Mouse (Mus musculus): ENCODE data around the gene Tacc2. TPM values are rescaled to one million over a fixed set of nuclear protein-coding genes. Genes with fewer than 3 reads are reported as not detected.

Gene Tacc2
- polyA plus RNA-seq, 1 experiment from 2014 or later: 27.5 TPM

DNA sequence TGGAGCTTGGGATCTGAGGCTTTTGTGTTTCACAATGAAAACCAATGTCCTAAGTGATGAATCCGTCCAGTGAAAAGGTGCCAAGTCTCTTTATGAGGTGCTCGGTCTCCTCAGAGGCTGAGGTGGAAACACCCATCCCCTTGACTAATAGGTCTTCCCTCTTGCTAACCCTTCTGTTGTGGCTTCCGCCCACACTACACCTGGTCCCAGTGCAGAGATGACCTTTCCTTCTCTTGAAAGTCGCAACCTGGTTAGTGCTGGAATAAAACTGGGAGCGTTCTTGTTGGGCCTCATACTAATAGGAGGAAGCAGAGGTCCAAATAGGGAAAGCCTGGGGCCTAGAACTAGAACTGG is 55.1 kb downstream of the Tacc2 start:
- Histone ChIP-seq H3K27me3 (ENCODE audit: insufficient read depth, low read length) (no peaks in the 10 kb centered on the region), H3K4me1 (replicated peaks; ENCODE audit: insufficient read depth, low read length) (peaks cover 12% of the 10 kb centered on the region; the same call in 1 of the 2 replicates), H3K4me3 (replicated peaks; ENCODE audit: low read depth, low read length) (no peak overlapping the region), H3K36me3 (ENCODE audit: insufficient read depth, low read length) (no peaks in the 10 kb centered on the region), H3K4me2 (ENCODE audit: low read length) (no peak overlapping the region), H3K9ac (ENCODE audit: low read depth, low read length) (no peak overlapping the region), H3K27ac (peak overlapping the region; percentile 47), H3K9me3 (replicated peaks; ENCODE audit: low read length) (no peaks in the 10 kb centered on the region)
- no peak for DNase-seq (ENCODE audit: low spot score)
- WGBS: 85% methylated on average over 5 of the region's 5 CpGs
- no peak for TF ChIP-seq CTCF (IDR thresholded peaks at IDR 0.05; ENCODE audit: low read depth)
- no peak for ATAC-seq (replicated peaks; ENCODE audit: low FRiP score, low read depth)

DNA sequence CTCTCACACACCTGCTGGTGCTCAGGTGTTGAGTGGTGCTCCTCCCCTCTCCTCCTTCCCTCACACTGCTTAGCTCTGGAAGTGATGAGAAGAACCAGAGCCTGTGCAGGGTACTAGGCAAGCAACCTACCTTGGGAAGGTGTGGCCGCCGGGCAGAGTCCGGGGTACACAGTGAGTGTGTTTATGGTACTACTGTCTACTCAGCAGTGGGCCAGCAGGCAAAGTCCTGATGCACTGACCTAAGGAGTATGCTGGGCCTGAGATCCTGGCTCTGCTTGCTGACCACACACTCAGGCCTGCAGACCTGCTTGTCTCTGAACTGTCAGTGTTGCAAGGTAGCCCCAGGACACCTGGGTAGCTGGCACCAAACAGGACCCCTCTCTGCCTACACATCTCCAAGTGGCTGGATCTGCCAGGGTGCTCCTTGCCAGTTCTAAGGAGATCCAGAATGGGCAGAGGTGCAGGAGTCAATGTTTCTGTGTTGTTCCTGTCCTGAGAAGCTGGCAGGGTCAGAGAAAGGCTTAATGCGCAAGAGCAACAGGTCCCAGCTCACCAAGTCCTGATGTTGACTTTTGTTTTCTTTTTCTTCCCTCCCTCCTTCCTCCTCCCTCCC is 57.1 kb downstream of the Tacc2 start:
- peaks cover 18% of the 10 kb centered on the region; the same call in 1 of the 2 replicates for H3K4me1 ChIP-seq (replicated peaks; ENCODE audit: insufficient read depth, low read length)
- no peak overlapping the region for H3K4me3 ChIP-seq (replicated peaks; ENCODE audit: low read depth, low read length)
- no peak for TF ChIP-seq CTCF (IDR thresholded peaks at IDR 0.05; ENCODE audit: low read depth)
- no peak overlapping the region for H3K4me2 ChIP-seq (ENCODE audit: low read length)
- no peak overlapping the region for H3K9ac ChIP-seq (ENCODE audit: low read depth, low read length)
- H3K27me3 ChIP-seq (ENCODE audit: insufficient read depth, low read length): no peaks in the 10 kb centered on the region
- no peaks in the 10 kb centered on the region for H3K9me3 ChIP-seq (replicated peaks; ENCODE audit: low read length)
- ATAC-seq (replicated peaks; ENCODE audit: low FRiP score, low read depth) (peak; percentile 80), DNase-seq (ENCODE audit: low spot score) (no peak)
- no peaks in the 10 kb centered on the region for H3K36me3 ChIP-seq (ENCODE audit: insufficient read depth, low read length)
- WGBS: 85% methylated on average over 4 of the region's 4 CpGs
- peak overlapping the region; percentile 8; the same call in 1 of the 2 replicates for H3K27ac ChIP-seq

DNA sequence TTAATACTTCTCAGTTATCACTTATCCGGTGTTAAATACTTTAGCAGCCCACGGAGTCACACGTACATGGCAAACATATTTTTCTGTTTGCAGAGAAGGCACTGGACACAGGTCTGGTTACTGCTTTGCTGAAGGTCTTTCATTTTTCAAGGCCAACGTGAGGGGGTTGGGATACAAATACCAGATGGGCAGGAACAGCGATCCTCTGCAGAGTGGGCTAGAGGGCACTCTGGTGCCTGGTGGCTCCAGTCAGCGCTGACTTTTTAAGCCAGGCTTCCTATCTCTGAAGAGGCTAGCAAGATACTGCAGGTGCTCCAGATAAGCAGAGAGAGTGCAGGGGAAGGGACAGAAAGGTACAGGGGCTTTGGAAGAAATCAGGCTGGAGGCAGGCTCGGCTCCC is 58.0 kb downstream of the Tacc2 start:
- Histone ChIP-seq H3K27me3 (ENCODE audit: insufficient read depth, low read length) (no peaks in the 10 kb centered on the region), H3K27ac (no peak overlapping the region), H3K4me3 (replicated peaks; ENCODE audit: low read depth, low read length) (no peak overlapping the region), H3K9ac (ENCODE audit: low read depth, low read length) (no peak overlapping the region), H3K36me3 (ENCODE audit: insufficient read depth, low read length) (no peaks in the 10 kb centered on the region), H3K4me2 (ENCODE audit: low read length) (no peak overlapping the region), H3K4me1 (replicated peaks; ENCODE audit: insufficient read depth, low read length) (peaks cover 18% of the 10 kb centered on the region; the same call in 1 of the 2 replicates), H3K9me3 (replicated peaks; ENCODE audit: low read length) (no peaks in the 10 kb centered on the region)
- ATAC-seq (replicated peaks; ENCODE audit: low FRiP score, low read depth) (no peak), DNase-seq (ENCODE audit: low spot score) (no peak)
- no peak for TF ChIP-seq CTCF (IDR thresholded peaks at IDR 0.05; ENCODE audit: low read depth)
- WGBS: 42% methylated on average over 7 of the region's 7 CpGs

DNA sequence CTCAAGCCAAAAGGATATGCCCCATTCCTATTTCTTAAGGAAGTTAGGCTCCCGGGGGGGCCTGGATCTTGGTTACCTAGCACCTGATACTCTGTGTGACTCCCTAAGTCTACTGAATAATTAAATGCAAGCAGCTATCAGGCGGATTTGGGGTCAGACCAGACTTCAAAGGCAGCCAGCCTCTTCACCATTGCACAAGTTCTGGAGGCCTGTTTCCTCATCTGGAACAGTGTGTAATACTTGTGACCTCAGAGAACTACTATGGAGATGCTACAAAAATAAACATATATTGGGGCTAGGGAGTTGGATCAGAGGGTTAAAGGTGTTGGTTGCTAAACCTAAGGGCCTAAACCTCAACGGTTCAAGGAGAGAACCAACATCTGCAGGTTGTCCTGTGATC is 59.0 kb downstream of the Tacc2 start:
- no peak for ATAC-seq (replicated peaks; ENCODE audit: low FRiP score, low read depth)
- Histone ChIP-seq H3K4me1 (replicated peaks; ENCODE audit: insufficient read depth, low read length) (peaks cover 18% of the 10 kb centered on the region; the same call in 1 of the 2 replicates), H3K4me3 (replicated peaks; ENCODE audit: low read depth, low read length) (no peak overlapping the region), H3K27ac (no peak overlapping the region), H3K4me2 (ENCODE audit: low read length) (no peak overlapping the region), H3K27me3 (ENCODE audit: insufficient read depth, low read length) (no peaks in the 10 kb centered on the region), H3K36me3 (ENCODE audit: insufficient read depth, low read length) (no peaks in the 10 kb centered on the region), H3K9me3 (replicated peaks; ENCODE audit: low read length) (no peaks in the 10 kb centered on the region), H3K9ac (ENCODE audit: low read depth, low read length) (no peak overlapping the region)
- 67% methylated on average over 3 of the region's 3 CpGs for whole genome bisulfite sequencing
- TF ChIP-seq CTCF (IDR thresholded peaks at IDR 0.05; ENCODE audit: low read depth): no peak
- DNase-seq (ENCODE audit: low spot score): no peak

DNA sequence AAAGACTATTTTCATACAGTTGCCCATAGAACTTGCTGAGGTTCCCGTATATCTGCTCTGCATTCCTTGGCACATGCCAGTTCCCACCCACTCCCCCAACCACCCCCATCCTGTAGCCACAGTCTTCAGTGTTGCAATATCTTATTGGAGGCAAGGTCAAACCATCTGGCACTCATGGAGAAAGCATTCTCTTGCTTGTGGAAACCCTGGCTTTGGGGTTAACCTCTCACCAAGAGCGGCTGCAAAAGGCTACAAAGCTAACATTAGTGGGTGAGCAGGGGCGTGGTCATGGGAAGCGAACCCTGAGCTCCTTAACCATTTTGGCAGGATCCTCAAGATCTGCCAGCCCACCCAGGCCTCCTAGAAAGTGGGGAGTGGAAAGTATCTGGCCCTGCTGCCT is 59.7 kb downstream of the Tacc2 start:
- TF ChIP-seq CTCF (IDR thresholded peaks at IDR 0.05; ENCODE audit: low read depth): no peak
- WGBS: 84% methylated on average over 4 of the region's 4 CpGs
- Histone ChIP-seq H3K4me3 (replicated peaks; ENCODE audit: low read depth, low read length) (no peak overlapping the region), H3K27ac (no peak overlapping the region), H3K27me3 (ENCODE audit: insufficient read depth, low read length) (no peaks in the 10 kb centered on the region), H3K9me3 (replicated peaks; ENCODE audit: low read length) (no peaks in the 10 kb centered on the region), H3K4me1 (replicated peaks; ENCODE audit: insufficient read depth, low read length) (peaks cover 13% of the 10 kb centered on the region; the same call in 1 of the 2 replicates), H3K36me3 (ENCODE audit: insufficient read depth, low read length) (no peaks in the 10 kb centered on the region), H3K9ac (ENCODE audit: low read depth, low read length) (no peak overlapping the region), H3K4me2 (ENCODE audit: low read length) (no peak overlapping the region)
- ATAC-seq (replicated peaks; ENCODE audit: low FRiP score, low read depth) (no peak), DNase-seq (ENCODE audit: low spot score) (no peak)

DNA sequence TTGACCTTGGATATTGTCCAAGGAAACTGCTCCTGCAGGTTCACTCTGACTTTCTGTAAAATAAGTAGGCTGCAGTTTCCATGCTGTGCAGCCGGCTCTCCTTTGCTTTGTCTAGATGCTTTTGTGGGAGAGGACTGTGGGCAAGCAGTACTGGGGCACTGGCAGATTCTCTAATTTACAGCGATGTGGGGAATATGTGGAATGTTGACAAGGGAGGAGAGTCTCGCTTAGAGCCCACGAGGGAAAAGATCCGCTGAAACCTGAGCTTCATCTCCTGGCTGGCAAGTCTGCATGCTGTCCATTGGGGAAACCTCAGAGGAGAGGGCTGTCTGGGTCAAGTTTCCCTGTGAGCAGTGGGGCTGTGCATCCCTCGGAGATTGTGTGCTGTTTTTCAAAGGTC is 60.6 kb downstream of the Tacc2 start:
- Histone ChIP-seq H3K9ac (ENCODE audit: low read depth, low read length) (no peak overlapping the region), H3K4me2 (ENCODE audit: low read length) (no peak overlapping the region), H3K4me3 (replicated peaks; ENCODE audit: low read depth, low read length) (no peak overlapping the region), H3K36me3 (ENCODE audit: insufficient read depth, low read length) (no peaks in the 10 kb centered on the region), H3K27me3 (ENCODE audit: insufficient read depth, low read length) (no peaks in the 10 kb centered on the region), H3K4me1 (replicated peaks; ENCODE audit: insufficient read depth, low read length) (peaks cover 8% of the 10 kb centered on the region; the same call in 1 of the 2 replicates), H3K27ac (no peak overlapping the region), H3K9me3 (replicated peaks; ENCODE audit: low read length) (no peaks in the 10 kb centered on the region)
- TF ChIP-seq CTCF (IDR thresholded peaks at IDR 0.05; ENCODE audit: low read depth): no peak
- 17% methylated on average over 6 of the region's 6 CpGs for WGBS
- DNase-seq (ENCODE audit: low spot score): peak; percentile 51
- ATAC-seq (replicated peaks; ENCODE audit: low FRiP score, low read depth): no peak

DNA sequence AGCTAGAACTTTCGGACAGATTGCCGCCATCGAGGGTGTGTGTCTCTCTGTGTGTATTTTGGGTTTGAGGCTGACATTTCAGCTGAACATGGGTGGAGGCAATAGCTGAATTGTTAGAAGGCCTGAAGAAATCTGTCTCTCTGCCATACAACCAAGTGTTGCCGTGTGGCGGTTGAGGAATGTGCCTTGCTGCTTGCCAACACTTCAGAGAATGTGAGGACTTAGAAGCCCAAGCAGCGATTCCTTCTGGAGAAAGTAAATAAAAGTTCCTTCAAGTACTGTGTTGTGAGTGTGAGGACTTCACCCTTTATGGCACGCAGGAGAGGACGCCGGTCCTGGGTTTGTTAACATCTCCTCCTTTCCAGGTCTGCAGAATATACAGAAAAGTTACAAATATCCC is 63.4 kb downstream of the Tacc2 start:
- no peak overlapping the region for H3K4me3 ChIP-seq (replicated peaks; ENCODE audit: low read depth, low read length)
- no peak overlapping the region for H3K9ac ChIP-seq (ENCODE audit: low read depth, low read length)
- no peak for TF ChIP-seq CTCF (IDR thresholded peaks at IDR 0.05; ENCODE audit: low read depth)
- H3K9me3 ChIP-seq (replicated peaks; ENCODE audit: low read length): no peaks in the 10 kb centered on the region
- H3K4me1 ChIP-seq (replicated peaks; ENCODE audit: insufficient read depth, low read length): 0 out of 2 replicates have a peak, but pooled peaks cover 6% of the 10 kb centered on the region
- 81% methylated on average over 9 of the region's 9 CpGs for WGBS
- ATAC-seq (replicated peaks; ENCODE audit: low FRiP score, low read depth): no peak
- H3K27me3 ChIP-seq (ENCODE audit: insufficient read depth, low read length): no peaks in the 10 kb centered on the region
- H3K27ac ChIP-seq: no peak overlapping the region
- no peak for DNase-seq (ENCODE audit: low spot score)
- no peak overlapping the region for H3K4me2 ChIP-seq (ENCODE audit: low read length)
- no peaks in the 10 kb centered on the region for H3K36me3 ChIP-seq (ENCODE audit: insufficient read depth, low read length)

Measured in kidney, postnatal 0 days (tissue).